Mouse (Mus musculus) spleen, adult 10 weeks (tissue): Measurements from ENCODE around the gene Tmem243. TPM values are rescaled to one million over a fixed set of nuclear protein-coding genes. Genes with fewer than 3 reads are reported as not detected.

ENCODE experiments used
- polyA plus RNA-seq: library from polyadenylated mRNA; stranded (reverse); fragments of 350-450 nt; fragmentation: Illumina TruSeq; extraction: RNeasy Lipid Tissue Mini Kit (QIAGEN cat#74804); gene quantifications from one replicate; pipeline ENCODE4 v1.2.3, GENCODE M21; 2015; ENCODE audit warnings: low replicate concordance; ENCODE audit not compliant: insufficient read depth

Gene Tmem243
- 178 TPM for polyA plus RNA-seq

DNA sequence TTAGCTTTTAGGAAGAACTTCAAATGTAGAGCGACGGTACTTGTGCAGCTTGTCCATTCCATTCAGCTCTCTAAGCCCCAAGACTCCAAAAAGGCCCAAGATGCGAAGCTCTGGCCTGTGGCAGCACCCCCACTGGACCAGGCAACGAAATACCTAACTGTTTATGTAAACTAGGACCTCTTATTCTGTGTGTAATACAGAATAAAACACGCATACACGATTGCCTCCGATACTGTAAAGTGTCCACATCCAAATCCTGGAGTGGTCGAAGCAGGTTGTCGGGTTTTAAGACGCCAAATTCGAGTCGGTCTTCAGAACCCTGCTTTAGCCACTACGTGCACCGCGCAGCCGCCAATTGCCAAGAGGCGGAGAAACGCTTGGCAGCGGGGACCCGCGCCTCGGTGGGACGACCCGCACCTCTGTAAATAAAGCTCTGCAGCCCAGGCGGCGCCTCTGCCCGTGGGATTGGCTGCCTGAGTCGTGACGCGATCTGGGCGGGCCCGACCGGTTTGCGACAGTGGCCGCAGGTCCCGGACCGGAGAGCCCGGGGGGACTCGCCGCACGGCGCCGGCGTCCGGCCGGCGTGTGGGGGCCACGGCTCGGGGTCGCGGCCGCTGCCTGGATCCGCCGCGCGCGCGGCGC is at the start of gene Tmem243:
Gene Tmem243, plus strand, starts transcription at position 462 of the 642 bp plus-strand sequence.

GRCm38 (mm10) chr5:9161456-9162041 is 61.1 kb downstream of the Tmem243 start, which contains the start of gene Dmtf1:
Dmtf1 (minus strand) TSS chr5:9161776.

Other genes with a start within 250 kb of the Tmem243 start
- gene Abcb4, start 207.0 kb upstream of the Tmem243 start, polyA plus RNA-seq, result 8.9 TPM
- 46.4 TPM for gene Crot, start 103.3 kb upstream of the Tmem243 start, polyA plus RNA-seq
- 107 TPM for gene Dmtf1, start 61.1 kb downstream of the Tmem243 start, polyA plus RNA-seq
- gene 9330182L06Rik, start 165.4 kb downstream of the Tmem243 start, polyA plus RNA-seq, result 0.28 TPM